Mouse (Mus musculus) frontal cortex, adult (tissue): Measurements from ENCODE around the gene Slc7a8.

Source experiments
- ATAC-seq: cut with Nextera tagmentation; 2 replicates; pipeline ENCODE4 v1.9.2; 2017; ENCODE audit warnings: mild to moderate bottlenecking, moderate library complexity, mixed read lengths; ENCODE audit not compliant: low TSS enrichment

The Slc7a8 gene

GRCm38 (mm10) chr14:54781610-54782365, at the start of gene Slc7a8:
Gene Slc7a8, minus strand, starts transcription at chr14:54781946.
- peak; percentile 69 for ATAC-seq

DNA sequence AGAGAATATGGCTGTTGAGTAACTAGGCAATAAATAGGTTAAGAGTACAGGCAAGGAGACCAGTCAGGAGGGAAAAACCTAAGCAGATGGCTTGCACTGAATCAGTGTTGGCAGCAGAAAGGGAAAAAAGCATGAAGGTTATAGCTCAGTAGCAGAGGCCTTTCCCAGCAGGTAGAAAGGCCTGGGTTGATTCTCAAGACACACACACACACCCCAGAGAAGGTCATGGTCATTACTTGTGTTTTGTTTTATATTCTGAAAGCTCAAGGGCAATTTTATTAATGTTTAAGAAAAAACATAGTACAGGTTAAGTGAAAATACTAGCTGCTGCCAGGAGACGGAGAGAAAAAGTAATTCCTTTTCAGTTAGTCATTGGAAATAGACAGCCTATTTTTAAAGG, 42.0 kb upstream of the Slc7a8 start:
- no peak for ATAC-seq

DNA sequence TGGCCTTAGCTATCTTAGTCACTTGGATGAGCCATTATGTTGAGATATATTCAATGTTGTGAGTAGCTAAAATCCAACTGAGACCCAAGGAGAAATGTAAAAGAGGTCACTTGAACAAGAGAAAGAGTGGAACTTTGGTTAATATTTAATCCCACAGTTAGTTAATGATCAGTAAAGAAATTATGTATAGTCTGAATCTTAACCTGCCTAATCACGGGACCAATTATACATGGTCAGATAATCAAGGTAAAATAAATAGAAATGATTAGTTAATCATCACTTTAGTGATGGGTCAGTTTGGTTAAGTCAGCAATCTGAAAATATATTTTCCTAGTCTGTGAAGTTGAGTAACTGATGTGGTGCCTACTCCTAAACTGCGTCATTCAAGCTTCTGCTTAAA, 40.6 kb upstream of the Slc7a8 start:
- no peak for ATAC-seq

DNA sequence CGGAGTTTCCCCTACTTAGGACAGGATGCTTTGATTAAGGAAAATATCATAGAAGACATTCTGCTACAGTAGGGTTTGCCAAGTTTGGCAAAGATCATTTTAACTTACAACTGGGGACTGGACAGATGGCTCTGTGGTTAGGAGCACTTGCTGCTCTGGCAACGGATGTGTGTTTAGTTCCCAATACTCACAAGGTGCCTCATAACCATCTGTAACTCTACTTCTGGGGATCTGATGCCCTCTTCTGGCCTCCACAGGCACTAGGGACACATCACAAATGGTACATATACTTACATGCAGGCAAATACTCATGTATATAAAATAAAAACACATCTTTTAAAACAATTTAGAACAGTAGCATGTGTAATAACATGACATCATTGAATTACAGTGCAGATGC, 36.0 kb upstream of the Slc7a8 start:
- peak; percentile 64; the same call in 1 of the 2 replicates for ATAC-seq

GRCm38 (mm10) chr14:54815737-54816136, 34.0 kb upstream of the Slc7a8 start:
- no peak for ATAC-seq

DNA sequence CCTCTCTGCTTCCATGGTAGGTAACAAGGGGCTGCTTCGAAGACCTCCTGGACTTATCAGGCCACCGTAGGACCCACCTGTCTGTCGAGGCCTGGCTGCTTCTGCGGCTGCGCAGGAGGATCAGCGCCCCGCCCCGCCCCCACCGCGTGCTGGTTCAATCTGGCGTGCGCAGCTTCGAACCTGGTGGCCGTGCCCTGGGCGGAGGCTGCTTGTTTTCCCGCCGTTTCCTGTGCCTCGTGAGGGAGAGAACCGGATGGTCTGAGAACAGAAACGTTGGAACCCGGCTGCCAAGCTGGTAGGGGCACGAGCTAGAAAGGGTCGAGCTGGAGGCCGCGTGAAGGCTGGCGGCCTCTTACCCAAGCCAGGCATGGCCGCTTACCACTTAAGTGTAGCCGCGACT, 32.2 kb upstream of the Slc7a8 start, which contains the start of gene Rnf212b:
Rnf212b (plus strand) TSS at position 151 of the 400 bp plus-strand sequence.
- no peak for ATAC-seq

DNA sequence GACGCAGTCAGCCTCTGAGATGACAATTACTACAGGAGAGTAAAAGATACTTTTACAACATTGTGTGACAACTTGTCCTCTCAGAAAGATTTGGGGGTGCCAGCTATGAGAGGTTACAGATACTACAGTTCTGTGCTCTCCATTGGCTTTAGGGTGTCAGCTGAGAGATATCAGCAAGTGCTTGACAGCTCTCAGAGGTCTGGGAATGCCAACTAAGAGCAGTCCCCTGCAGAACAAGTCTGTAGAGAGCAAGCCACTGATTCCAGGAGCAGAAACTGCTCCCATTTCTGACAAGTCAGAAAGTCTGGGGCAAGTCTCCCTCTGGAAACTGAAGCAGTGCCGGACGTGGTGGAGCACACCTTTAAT, 27.9 kb upstream of the Slc7a8 start:
- ATAC-seq = no peak

DNA sequence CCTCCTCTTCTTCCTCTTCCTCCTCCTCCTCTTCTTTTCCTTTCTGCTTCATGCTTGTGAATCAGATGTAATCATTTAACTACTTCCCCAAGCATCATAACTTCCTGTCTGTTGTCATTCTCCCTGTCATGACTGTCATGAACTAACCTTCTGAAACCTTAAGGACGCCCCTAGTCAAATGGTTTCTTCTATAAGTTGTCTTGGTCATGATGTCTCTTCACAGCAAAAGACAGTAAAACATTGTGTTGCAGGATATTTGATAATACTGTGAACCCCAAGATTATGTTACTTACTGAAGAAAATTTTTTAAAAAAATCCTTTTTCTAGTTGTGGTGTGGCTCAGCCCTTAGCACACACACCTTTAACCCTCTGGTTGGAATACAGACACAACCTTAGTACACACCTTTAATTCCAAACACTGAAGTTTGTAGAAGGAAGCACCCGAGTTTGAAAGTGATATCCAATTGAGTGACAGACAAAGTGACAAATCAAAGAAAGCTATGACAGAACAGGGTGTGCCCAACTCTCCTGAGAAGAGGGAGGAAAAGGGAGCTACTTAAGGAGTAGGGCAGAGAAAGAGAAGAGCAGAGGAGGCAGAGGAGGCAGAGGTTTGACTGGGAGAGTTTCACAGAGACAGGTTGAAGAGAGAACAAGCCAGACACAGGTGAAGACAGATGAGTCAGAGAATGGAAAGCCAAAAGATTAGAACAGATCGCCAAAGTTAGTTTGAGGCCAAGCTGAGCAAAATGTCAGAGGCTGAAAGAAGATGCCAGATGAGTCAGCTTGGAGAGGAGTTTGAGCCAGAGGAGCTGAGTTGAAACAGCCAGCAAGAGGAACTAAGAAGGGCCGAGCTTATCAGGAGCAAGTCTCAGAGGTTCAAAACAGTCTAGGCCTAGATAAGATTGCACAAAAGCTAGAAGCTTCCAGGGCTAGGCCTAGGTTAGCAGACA, 27.2 kb upstream of the Slc7a8 start:
- no peak for ATAC-seq

- no peak for ATAC-seq
Measured at GRCm38 (mm10) chr14:54806124-54806523, 24.4 kb upstream of the Slc7a8 start.

DNA sequence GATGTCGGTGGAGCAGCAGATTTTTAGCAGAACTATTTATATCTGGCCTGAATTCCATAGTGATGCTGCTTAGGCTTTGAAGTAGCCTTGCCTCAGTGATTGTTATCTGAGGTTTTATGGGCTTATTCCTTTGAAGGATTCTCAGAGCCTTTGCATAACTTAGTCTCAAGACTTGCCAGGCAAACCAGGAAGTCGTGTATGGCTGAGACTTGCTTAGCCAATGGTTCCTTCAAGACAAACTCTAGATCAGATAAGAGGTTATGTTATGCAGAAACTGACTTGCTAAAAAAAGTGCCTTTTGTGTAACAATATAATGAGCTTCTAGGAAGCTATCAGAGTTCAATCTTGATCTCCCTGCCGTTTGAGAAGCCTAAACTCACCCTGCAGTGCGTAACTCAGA, 20.7 kb upstream of the Slc7a8 start:
- ATAC-seq = no peak

DNA sequence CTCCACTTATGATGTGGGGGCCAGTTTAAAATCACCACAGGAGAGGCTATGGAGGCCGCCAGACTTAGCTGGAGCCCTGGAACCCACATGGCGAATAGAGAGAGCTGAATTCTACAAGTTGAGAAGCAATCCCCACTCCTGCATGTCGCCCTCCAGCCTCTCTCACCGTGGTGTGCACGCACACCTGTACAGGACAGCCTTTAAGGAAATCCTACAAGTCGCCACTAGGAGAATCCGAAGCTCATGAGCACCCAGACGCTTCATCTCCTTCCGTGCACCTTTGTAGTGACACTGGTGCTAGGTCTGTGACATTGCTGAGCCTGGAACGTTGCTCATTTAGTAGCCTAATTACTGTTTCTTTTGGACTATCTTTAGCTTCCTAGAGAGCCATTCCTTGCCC, 17.9 kb upstream of the Slc7a8 start:
- ATAC-seq = peak; percentile 77

GRCm38 (mm10) chr14:54796760-54797159, 15.0 kb upstream of the Slc7a8 start:
- ATAC-seq = no peak

- no peak for ATAC-seq
Measured at GRCm38 (mm10) chr14:54795901-54796300, 14.2 kb upstream of the Slc7a8 start.

- ATAC-seq = no peak
Measured at GRCm38 (mm10) chr14:54793894-54794830, 12.4 kb upstream of the Slc7a8 start.

GRCm38 (mm10) chr14:54793351-54793750, 11.6 kb upstream of the Slc7a8 start:
- ATAC-seq = no peak

DNA sequence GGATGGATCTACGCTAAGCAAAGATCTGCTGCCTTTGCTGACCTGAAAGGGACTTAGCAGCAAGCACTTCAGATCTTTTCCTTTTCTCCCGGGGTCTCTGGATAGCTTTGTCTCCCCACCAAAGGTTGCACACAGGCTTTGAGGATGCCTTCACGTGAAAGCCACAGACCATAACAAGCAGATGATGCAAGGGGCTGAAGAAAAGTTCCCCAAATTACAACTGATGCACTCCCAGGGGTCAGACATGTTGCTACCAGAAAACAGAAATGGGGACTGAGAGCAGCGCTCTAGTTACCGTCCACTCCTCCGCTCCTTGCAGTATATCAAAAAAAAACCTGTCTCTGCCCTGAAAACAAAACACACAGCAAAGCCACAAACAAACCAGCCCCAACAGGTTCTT, 10.4 kb upstream of the Slc7a8 start:
- no peak for ATAC-seq

DNA sequence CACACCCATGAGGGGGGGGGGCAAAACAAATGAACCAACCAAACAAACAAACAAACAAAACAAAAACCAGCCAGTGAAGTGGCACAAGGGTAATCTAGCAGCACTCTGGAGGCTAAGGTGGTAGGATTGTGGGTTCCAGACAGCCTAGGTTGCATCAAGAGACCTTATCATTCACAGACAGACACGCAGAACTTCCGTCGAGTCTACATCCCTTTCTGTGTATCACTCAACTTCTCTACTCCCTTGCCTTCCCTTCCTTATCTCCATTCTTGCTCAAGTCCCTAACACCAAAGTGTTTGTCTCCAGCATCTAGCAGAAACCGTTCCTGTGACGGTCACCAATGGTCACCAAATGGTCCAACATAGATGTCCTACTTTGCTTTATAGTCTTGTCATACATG, 6.5 kb upstream of the Slc7a8 start:
- ATAC-seq = no peak

GRCm38 (mm10) chr14:54787226-54787625, 5.5 kb upstream of the Slc7a8 start:
- ATAC-seq = no peak

DNA sequence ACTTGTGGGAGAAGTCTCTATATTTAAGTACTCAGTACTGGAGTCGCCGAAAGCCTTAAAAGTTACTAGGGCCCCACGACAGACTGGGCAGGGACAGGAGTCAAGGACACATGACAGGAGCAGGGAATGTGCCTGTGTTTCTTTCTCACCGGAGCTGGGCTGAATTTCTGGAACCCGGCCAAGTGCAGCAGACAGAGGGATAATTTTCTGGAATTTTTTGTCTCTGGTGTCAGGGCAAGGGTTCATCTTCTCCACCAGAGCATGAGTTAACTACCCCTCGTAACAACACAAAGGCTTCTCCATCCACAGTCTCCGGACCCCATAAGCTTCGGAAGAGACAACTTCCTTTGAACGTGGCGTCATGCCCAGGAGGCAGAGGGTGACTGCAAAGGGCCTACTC, 4.7 kb upstream of the Slc7a8 start:
- no peak for ATAC-seq

DNA sequence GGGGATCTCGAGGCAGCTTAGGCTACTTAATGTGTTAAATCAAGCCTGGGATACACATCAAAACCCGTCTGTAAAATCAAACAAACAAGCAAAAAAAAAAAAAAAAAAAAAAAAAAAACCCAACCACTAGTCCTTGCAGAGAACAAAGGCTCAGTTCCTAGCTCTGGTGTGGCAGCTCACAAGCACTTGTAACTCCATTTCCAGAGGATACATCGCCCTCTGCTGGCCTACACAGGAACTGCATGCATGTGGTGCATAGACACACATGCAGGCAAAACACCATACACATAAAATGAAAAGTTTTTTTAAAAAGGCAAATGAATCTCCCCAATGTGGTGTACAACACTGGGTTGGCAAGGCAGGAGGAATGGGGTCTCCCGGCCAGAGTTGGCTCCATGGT, 4.2 kb upstream of the Slc7a8 start:
- ATAC-seq = no peak

GRCm38 (mm10) chr14:54782971-54783370, 1.2 kb upstream of the Slc7a8 start:
- ATAC-seq = no peak
